Comparison of ENCODE assay signal across 18 mouse cellular contexts in genomic region chr15:40364221-40364621, GRCm38 (mm10).
DNase-seq lines count a peak whose midpoint lies in the region; ATAC-seq lines count a peak whose summit lies in the region.
"Had no signal": no experiment of that assay in that cellular context is flagged by ENCODE, and none has a peak within 500 bp of the region (broad histone marks: within the 10 kb centered on the region; RNA-seq: fewer than 3 reads in every experiment).

No protein-coding gene starts in this region.

- DNase-seq in heart, postnatal 14 days, result no peak
- no peak for DNase-seq in lung, adult 18-20 months
- DNase-seq in Muller cell, postnatal 12 days (ENCODE audit: inconsistent ontology term), result peak; percentile 93
- DNase-seq in fibroblast of lung, adult 2 months (ENCODE audit: low read depth), result peak; percentile 20
- no peak for DNase-seq in forebrain, embryonic 10.5 days (ENCODE audit: extremely low spot score, low spot score)
- DNase-seq: adrenal gland, adult 8-10 months; cerebellum, adult 11-12 months; cerebellum, postnatal 36 days; gastrocnemius, postnatal 14 days; kidney, adult 11 months; kidney, postnatal 36 days; layer of hippocampus, adult 9-11 months; right cerebral cortex, postnatal 4 days; thymus, postnatal 36 days had no signal

- H3K4me3 ChIP-seq in heart, embryonic 16.5 days (ENCODE audit: low read length), result no peak overlapping the region
- no peak overlapping the region for H3K4me3 ChIP-seq in lung, embryonic 15.5 days
- no peak overlapping the region for H3K4me3 ChIP-seq in forebrain, embryonic 10.5 days
- H3K4me3 ChIP-seq: hindbrain, embryonic 15.5 days; limb, embryonic 12.5 days had no signal

- H3K36me3 ChIP-seq in heart, embryonic 16.5 days (ENCODE audit: control insufficient read depth, insufficient read depth), result no peaks in the 10 kb centered on the region
- H3K36me3 ChIP-seq in lung, embryonic 15.5 days, result no peaks in the 10 kb centered on the region
- no peaks in the 10 kb centered on the region for H3K36me3 ChIP-seq in forebrain, embryonic 10.5 days (replicated peaks)
- H3K36me3 ChIP-seq: hindbrain, embryonic 15.5 days; limb, embryonic 12.5 days had no signal

- no peaks in the 10 kb centered on the region for H3K27me3 ChIP-seq in heart, embryonic 16.5 days (ENCODE audit: control insufficient read depth, insufficient read depth, low read length)
- no peaks in the 10 kb centered on the region for H3K27me3 ChIP-seq in lung, embryonic 15.5 days
- H3K27me3 ChIP-seq in forebrain, embryonic 10.5 days (ENCODE audit: poor library complexity, severe bottlenecking), result no peaks in the 10 kb centered on the region
- H3K27me3 ChIP-seq: hindbrain, embryonic 15.5 days; limb, embryonic 12.5 days had no signal

- intact Hi-C loops in heart, postnatal 14 days (cut with DNase I), result no loop called here

- WGBS in heart, embryonic 16.5 days, result 23% methylated on average over 1 of the region's 1 CpGs
- WGBS in lung, embryonic 15.5 days, result 21% methylated on average over 1 of the region's 1 CpGs
- 77% methylated on average over 1 of the region's 1 CpGs for WGBS in forebrain, embryonic 10.5 days

- H3K9me3 ChIP-seq in heart, embryonic 16.5 days (replicated peaks; ENCODE audit: control insufficient read depth, low read length), result no peaks in the 10 kb centered on the region
- H3K9me3 ChIP-seq in lung, embryonic 15.5 days, result no peaks in the 10 kb centered on the region
- no peaks in the 10 kb centered on the region for H3K9me3 ChIP-seq in forebrain, embryonic 10.5 days
- H3K9me3 ChIP-seq: hindbrain, embryonic 15.5 days; limb, embryonic 12.5 days had no signal

- peak; percentile 63; the same call in 1 of the 2 replicates for ATAC-seq in heart, embryonic 16.5 days (replicated peaks; ENCODE audit: extremely low read depth, insufficient read depth, low FRiP score)
- ATAC-seq in lung, embryonic 15.5 days (ENCODE audit: borderline replicate concordance, extremely low read depth, low FRiP score, low TSS enrichment), result peak; percentile 90

- no peak overlapping the region for H3K9ac ChIP-seq in heart, embryonic 16.5 days (ENCODE audit: low read length)
- H3K9ac ChIP-seq in lung, embryonic 15.5 days, result no peak overlapping the region
- H3K9ac ChIP-seq: hindbrain, embryonic 15.5 days; limb, embryonic 12.5 days had no signal

- H3K27ac ChIP-seq in heart, embryonic 16.5 days (ENCODE audit: low read length), result peak overlapping the region; percentile 36; the same call in 1 of the 2 replicates
- peak overlapping the region; percentile 61 for H3K27ac ChIP-seq in lung, embryonic 15.5 days
- no peak overlapping the region for H3K27ac ChIP-seq in forebrain, embryonic 10.5 days
- H3K27ac ChIP-seq: hindbrain, embryonic 15.5 days; limb, embryonic 12.5 days had no signal

- no peak overlapping the region for H3K4me2 ChIP-seq in heart, embryonic 16.5 days (ENCODE audit: low read depth, low read length)
- no peak overlapping the region for H3K4me2 ChIP-seq in lung, embryonic 15.5 days
- H3K4me2 ChIP-seq: hindbrain, embryonic 15.5 days; limb, embryonic 12.5 days had no signal

- peaks cover 12% of the 10 kb centered on the region for H3K4me1 ChIP-seq in heart, embryonic 16.5 days (ENCODE audit: control insufficient read depth, insufficient read depth, low read length)
- H3K4me1 ChIP-seq in lung, embryonic 15.5 days, result peaks cover 14% of the 10 kb centered on the region; the same call in 1 of the 2 replicates
- H3K4me1 ChIP-seq in forebrain, embryonic 10.5 days, result no peaks in the 10 kb centered on the region
- H3K4me1 ChIP-seq: hindbrain, embryonic 15.5 days; limb, embryonic 12.5 days had no signal

Comparison
In these comparisons a context has a peak if more than half of its experiments do, and no peak if none do; other contexts are left out.
1. DNase-seq: peak in Muller cell, postnatal 12 days (single experiment) and fibroblast of lung, adult 2 months (single experiment); none in heart, postnatal 14 days (0 of 2), lung, adult 18-20 months (0 of 2) and forebrain, embryonic 10.5 days (single experiment).